Mouse (Mus musculus) midbrain, embryonic 11.5 days (tissue): Measurements from ENCODE around the gene Oit3. TPM values are rescaled to one million over a fixed set of nuclear protein-coding genes. Genes with fewer than 3 reads are reported as not detected.

ENCODE experiments used
- ATAC-seq: fragments of 200-750 bp; cut with Nextera tagmentation; 2 replicates; pipeline ENCODE4 v1.8.0; 2017; ENCODE audit warnings: moderate TSS enrichment, moderate library complexity; ENCODE audit not compliant: low FRiP score
- DNase-seq: peaks from one replicate; pipeline ENCODE4 v3.0.0; 2015; ENCODE audit warnings: low spot score; ENCODE audit errors: missing footprints
- H3K27ac ChIP-seq: fragments of 300-500 bp; sonication (generic); 2 replicates; pipeline ENCODE4 v1.5.1; 2014; ENCODE audit warnings: low read depth, low read length
- H3K27me3 ChIP-seq: fragments of 300-500 bp; sonication (generic); 2 replicates; pipeline ENCODE4 v1.6.1; 2014; ENCODE audit warnings: mild to moderate bottlenecking, low read length, moderate library complexity, mixed read lengths; ENCODE audit not compliant: control insufficient read depth, insufficient read depth
- H3K36me3 ChIP-seq: fragments of 300-500 bp; sonication (generic); 2 replicates; pipeline ENCODE4 v1.6.1; 2014; ENCODE audit warnings: mild to moderate bottlenecking, low read length, moderate library complexity, mixed read lengths; ENCODE audit not compliant: control insufficient read depth, insufficient read depth
- H3K4me1 ChIP-seq: fragments of 300-500 bp; sonication (generic); 2 replicates; pipeline ENCODE4 v1.6.1; 2014; ENCODE audit warnings: low read length; ENCODE audit not compliant: control insufficient read depth, insufficient read depth
- H3K4me2 ChIP-seq: fragments of 300-500 bp; sonication (generic); 2 replicates; pipeline ENCODE4 v1.6.1; 2014; ENCODE audit warnings: mild to moderate bottlenecking, moderate library complexity
- H3K4me3 ChIP-seq: fragments of 300-500 bp; sonication (generic); 2 replicates; pipeline ENCODE4 v1.5.1; 2014; ENCODE audit warnings: low read depth, low read length
- H3K9ac ChIP-seq: fragments of 300-500 bp; sonication (generic); 2 replicates; pipeline ENCODE4 v1.6.1; 2014; ENCODE audit warnings: low read length
- H3K9me3 ChIP-seq: fragments of 300-500 bp; sonication (generic); 2 replicates; pipeline ENCODE4 v1.6.1; 2016; ENCODE audit warnings: low read length; ENCODE audit not compliant: control insufficient read depth
- WGBS: fragments of 180-500 bp; shearing (Covaris S2); extraction: QIAGEN DNeasy Blood & Tissue Kit; methylation state at CpG from one replicate; pipeline ENCODE4 v1.1.7; 2014; 5-methylcytosine and 5-hydroxymethylcytosine counted together
- polyA plus RNA-seq: library from polyadenylated mRNA; unstranded; fragments of >200 nt; fragmentation: Nextera tagmentation; extraction: Ambion mirVana; gene quantifications from 2 replicates; pipeline ENCODE4 v1.2.1, GENCODE M21; 2014

The Oit3 gene
- polyA plus RNA-seq, 1 experiment from 2014 or later = 0.38 TPM

DNA sequence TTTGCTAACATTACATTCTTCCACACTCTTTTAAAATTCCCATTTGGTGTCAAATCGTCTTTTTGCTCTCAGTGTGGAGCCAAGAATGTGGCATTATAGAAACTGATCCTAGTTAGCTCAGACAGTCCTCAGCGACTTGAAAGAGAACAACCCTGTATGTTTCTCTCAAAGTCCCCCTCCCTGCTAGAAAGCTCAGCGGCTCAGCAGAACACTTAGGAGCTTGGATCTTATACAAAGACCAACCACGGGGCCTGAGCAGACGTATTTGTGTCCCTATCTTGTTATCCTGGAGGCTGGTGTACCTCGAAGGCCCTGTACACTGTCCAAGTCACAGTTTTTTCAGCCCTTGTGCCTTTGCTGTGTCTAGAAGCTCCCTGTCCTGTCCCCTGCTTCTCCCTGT, 1.4 kb downstream of the Oit3 start:
- Histone ChIP-seq H3K27ac (no peak overlapping the region), H3K36me3 (no peaks in the 10 kb centered on the region), H3K9me3 (no peaks in the 10 kb centered on the region), H3K9ac (no peak overlapping the region), H3K4me2 (no peak overlapping the region), H3K4me3 (no peak overlapping the region), H3K4me1 (peaks cover 3% of the 10 kb centered on the region; the same call in 1 of the 2 replicates), H3K27me3 (no peaks in the 10 kb centered on the region)
- DNase-seq = peak; percentile 69
- 45% methylated on average over 6 of the region's 6 CpGs for WGBS
- ATAC-seq = no peak

DNA sequence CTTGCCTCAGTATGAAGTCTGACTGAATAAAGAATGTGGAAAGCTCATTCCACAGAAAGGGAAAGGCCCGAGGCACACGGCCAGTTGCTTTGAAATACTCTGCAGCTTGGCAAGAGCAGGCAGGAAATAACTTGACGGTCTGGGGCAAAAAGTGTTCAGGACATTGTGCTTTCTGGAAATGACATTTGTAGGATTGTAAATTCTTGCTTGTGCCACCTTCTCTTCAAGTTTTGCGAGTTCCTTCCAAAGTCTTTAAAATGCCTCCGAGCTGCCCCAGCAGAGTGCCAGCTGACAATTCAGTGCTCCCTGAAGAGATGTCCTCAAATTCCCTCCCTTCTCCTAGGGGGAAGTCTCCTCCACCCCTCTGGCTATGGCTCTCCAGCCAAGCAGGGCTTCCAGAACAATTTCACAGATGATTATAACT, 2.1 kb downstream of the Oit3 start:
- peak; percentile 77 for DNase-seq
- 81% methylated on average over 5 of the region's 5 CpGs for WGBS

GRCm38 (mm10) chr10:59438651-59439050, 2.9 kb downstream of the Oit3 start:
- Histone ChIP-seq H3K27ac (no peak overlapping the region), H3K9ac (no peak overlapping the region), H3K4me3 (no peak overlapping the region), H3K9me3 (no peaks in the 10 kb centered on the region), H3K4me2 (no peak overlapping the region), H3K4me1 (no peaks in the 10 kb centered on the region), H3K27me3 (no peaks in the 10 kb centered on the region), H3K36me3 (no peaks in the 10 kb centered on the region)
- DNase-seq = peak; percentile 71
- 95% methylated on average over 12 of the region's 12 CpGs for WGBS
- ATAC-seq = no peak

More for the DNA sequence above, 2.1 kb downstream of the Oit3 start:
- Histone ChIP-seq H3K4me1 (no peaks in the 10 kb centered on the region; the same call in 1 of the 2 replicates), H3K9me3 (no peaks in the 10 kb centered on the region), H3K4me2 (no peak overlapping the region), H3K9ac (no peak overlapping the region), H3K27me3 (no peaks in the 10 kb centered on the region), H3K36me3 (no peaks in the 10 kb centered on the region), H3K4me3 (no peak overlapping the region), H3K27ac (no peak overlapping the region)
- ATAC-seq = no peak

GRCm38 (mm10) chr10:59435746-59436145, 5.8 kb downstream of the Oit3 start:
- ATAC-seq (no peak), DNase-seq (no peak)
- Histone ChIP-seq H3K9me3 (no peaks in the 10 kb centered on the region), H3K9ac (no peak overlapping the region), H3K4me3 (no peak overlapping the region), H3K4me2 (no peak overlapping the region), H3K4me1 (no peaks in the 10 kb centered on the region), H3K27ac (no peak overlapping the region), H3K27me3 (no peaks in the 10 kb centered on the region), H3K36me3 (no peaks in the 10 kb centered on the region)
- WGBS = 96% methylated on average over 18 of the region's 18 CpGs

- Histone ChIP-seq H3K4me3 (no peak overlapping the region), H3K9me3 (no peaks in the 10 kb centered on the region), H3K4me2 (no peak overlapping the region), H3K27ac (no peak overlapping the region), H3K4me1 (no peaks in the 10 kb centered on the region), H3K27me3 (no peaks in the 10 kb centered on the region), H3K9ac (no peak overlapping the region), H3K36me3 (no peaks in the 10 kb centered on the region)
- ATAC-seq (no peak), DNase-seq (no peak)
- 83% methylated on average over 6 of the region's 6 CpGs for whole genome bisulfite sequencing
Measured at GRCm38 (mm10) chr10:59430701-59431218, 10.8 kb downstream of the Oit3 start.

DNA sequence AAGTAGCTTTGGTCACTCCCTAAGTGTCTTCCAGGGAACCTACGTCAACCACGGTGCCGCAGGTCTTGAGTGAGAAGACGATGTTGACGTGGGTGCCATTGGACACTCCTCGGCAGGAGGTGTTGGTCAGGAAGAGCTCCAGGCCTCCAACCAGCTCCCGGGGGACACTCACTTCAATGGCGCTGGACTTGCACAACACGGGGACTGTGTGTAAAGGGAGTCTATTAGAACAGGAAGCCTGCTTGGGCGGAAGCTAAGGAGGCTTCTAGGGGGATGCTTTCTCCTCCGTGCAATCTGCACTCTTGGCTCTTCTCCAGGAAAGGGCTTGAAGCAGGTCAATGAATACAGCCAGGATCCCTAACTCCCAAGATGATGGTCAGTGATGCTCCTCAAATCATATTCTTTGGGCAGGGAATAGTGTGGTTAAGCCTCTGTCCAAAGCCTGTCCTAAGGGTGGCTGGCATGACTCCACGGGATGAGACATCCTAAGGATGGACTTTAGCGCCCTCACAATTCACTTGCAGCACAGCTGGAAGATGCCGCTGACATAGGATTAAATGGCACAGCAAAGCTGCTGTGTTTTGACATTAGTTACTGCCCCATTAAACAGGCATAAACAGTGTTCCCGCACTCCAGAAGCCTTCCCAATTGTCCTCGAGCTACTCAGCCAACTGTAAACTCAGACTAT, 12.0 kb downstream of the Oit3 start:
- H3K4me1 ChIP-seq = no peaks in the 10 kb centered on the region
- DNase-seq (no peak), ATAC-seq (no peak)
- no peaks in the 10 kb centered on the region for H3K36me3 ChIP-seq
- H3K4me3 ChIP-seq = no peak overlapping the region
- no peak overlapping the region for H3K4me2 ChIP-seq
- H3K27me3 ChIP-seq = no peaks in the 10 kb centered on the region
- 88% methylated on average over 16 of the region's 16 CpGs for WGBS
- no peak overlapping the region for H3K9ac ChIP-seq
- no peak overlapping the region for H3K27ac ChIP-seq
- H3K9me3 ChIP-seq = no peaks in the 10 kb centered on the region

GRCm38 (mm10) chr10:59426371-59426770, 15.2 kb downstream of the Oit3 start:
- Histone ChIP-seq H3K4me3 (no peak overlapping the region), H3K9ac (no peak overlapping the region), H3K27ac (no peak overlapping the region), H3K27me3 (no peaks in the 10 kb centered on the region), H3K36me3 (no peaks in the 10 kb centered on the region), H3K9me3 (no peaks in the 10 kb centered on the region), H3K4me2 (no peak overlapping the region), H3K4me1 (no peaks in the 10 kb centered on the region)
- ATAC-seq = no peak
- DNase-seq = no peak
- 87% methylated on average over 4 of the region's 4 CpGs for WGBS

GRCm38 (mm10) chr10:59425369-59425768, 16.2 kb downstream of the Oit3 start:
- WGBS = 93% methylated on average over 7 of the region's 7 CpGs
- H3K27ac ChIP-seq = no peak overlapping the region
- H3K4me1 ChIP-seq = no peaks in the 10 kb centered on the region
- H3K36me3 ChIP-seq = no peaks in the 10 kb centered on the region
- DNase-seq = no peak
- no peaks in the 10 kb centered on the region for H3K9me3 ChIP-seq
- H3K4me2 ChIP-seq = no peak overlapping the region
- no peak overlapping the region for H3K4me3 ChIP-seq
- no peak overlapping the region for H3K9ac ChIP-seq
- ATAC-seq = no peak
- no peaks in the 10 kb centered on the region for H3K27me3 ChIP-seq

- Histone ChIP-seq H3K4me1 (no peaks in the 10 kb centered on the region), H3K27ac (no peak overlapping the region), H3K4me2 (no peak overlapping the region), H3K36me3 (no peaks in the 10 kb centered on the region), H3K27me3 (no peaks in the 10 kb centered on the region), H3K4me3 (no peak overlapping the region), H3K9ac (no peak overlapping the region), H3K9me3 (no peaks in the 10 kb centered on the region)
- 89% methylated on average over 3 of the region's 3 CpGs for WGBS
- no peak for DNase-seq
- no peak for ATAC-seq
Measured at GRCm38 (mm10) chr10:59424453-59424852, 17.1 kb downstream of the Oit3 start.
